Mouse (Mus musculus) hindlimb bud, embryonic 11.5 days (tissue): ENCODE data around the gene Rasgef1a.
A peak's percentile ranks its signal among the peaks of the same experiment; 100 is the strongest.

Experiments used
- DNase-seq: peaks from one replicate; pipeline ENCODE4 v3.0.0-alpha.2; 2012; ENCODE audit warnings: low read depth, low spot score; ENCODE audit errors: extremely low spot score

Gene Rasgef1a

DNA sequence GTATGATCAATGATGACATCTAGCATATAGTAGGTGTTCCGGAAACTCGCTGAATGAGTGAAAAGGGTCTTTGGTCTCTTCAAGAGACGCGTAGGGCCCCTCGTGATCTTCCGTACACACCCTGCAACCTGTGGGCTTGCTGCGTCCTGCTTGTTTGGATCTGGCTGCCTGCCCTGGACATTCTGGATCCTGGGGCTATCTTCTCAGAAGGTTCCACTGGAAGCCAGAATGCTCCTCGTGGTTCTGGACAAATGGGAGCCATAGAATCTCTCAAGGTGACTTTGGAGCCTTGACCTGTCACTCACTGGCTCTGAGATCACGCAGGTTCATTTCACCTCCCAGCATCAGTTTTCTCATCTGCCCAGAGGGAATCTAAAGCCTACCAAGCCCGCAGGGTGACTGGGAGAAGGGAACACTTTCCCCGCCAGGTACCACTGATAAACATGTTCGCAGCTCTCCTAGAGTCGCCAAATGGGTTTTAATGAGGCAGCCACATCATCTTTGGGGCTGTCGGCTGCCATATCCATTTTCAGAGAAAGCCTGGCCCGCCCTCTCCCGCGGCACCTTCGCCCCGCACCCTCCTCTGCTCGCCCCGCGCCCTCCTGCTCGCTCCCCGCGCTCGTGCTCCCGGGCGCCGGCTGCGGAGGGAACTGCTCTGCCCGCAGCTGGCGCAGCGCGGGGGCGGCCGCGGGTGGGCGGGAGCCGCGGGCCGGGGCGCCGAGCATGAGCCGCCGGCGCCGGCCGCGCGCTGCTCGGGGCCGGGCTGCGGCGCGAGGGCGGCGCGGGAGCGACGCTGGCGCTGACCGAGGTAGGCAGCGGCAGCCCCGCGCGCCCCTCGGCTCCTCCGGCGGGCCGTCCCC lies at the start of gene Rasgef1a:
TSS of gene Rasgef1a (plus strand) at position 683 of the 860 bp plus-strand sequence.
- DNase-seq, result no peak

- no peak for DNase-seq
These were observed 48.0 kb upstream of the Rasgef1a start for GRCm38 (mm10) chr6:117963201-117963600.

DNA sequence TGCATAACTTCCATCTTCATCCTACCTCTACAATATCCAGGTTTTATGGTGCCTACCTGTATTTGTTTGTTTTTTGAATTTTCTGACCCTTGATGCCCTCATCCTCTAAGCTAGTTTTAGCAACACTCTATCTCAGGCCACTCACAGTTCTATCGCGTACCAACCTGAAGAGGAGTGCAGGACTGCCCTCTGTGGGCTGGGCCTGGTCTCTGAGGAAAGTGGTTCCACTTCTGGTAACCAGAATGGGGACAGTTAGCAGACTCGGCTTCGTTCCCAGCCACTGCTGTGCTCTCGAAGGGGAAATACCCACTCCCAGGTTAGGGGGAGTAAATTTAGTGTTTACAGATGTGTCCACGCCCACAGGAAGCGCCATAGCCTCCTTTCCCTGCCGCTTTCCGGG lies 44.5 kb upstream of the Rasgef1a start:
- no peak for DNase-seq

GRCm38 (mm10) chr6:117987173-117987572 lies 24.1 kb upstream of the Rasgef1a start:
- no peak for DNase-seq

DNA sequence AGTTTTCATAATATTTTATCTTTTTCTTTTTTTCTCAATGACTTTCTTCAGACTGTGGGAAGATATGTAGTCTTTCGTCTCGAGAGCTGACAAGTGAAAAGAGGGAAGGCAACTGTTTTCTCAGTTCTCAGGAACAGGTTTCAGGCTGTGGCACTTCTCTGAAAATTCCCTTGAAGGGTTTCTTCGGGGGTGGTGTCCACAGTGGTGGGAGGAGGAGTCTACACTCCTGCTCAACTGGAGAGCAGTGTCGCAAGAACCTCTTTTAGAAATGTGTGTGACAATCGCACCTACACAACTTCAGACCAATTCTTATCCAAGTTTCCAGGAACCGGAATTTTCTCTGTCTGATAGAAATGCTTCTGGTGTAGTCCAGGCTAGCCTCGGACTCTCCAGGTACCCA lies 22.0 kb upstream of the Rasgef1a start:
- DNase-seq, result no peak

- no peak for DNase-seq
These were observed 20.6 kb upstream of the Rasgef1a start for GRCm38 (mm10) chr6:117990649-117991048.

GRCm38 (mm10) chr6:117991297-117991696 lies 19.9 kb upstream of the Rasgef1a start:
- no peak for DNase-seq

- no peak for DNase-seq
These were observed 19.3 kb upstream of the Rasgef1a start for GRCm38 (mm10) chr6:117991928-117992327.

DNA sequence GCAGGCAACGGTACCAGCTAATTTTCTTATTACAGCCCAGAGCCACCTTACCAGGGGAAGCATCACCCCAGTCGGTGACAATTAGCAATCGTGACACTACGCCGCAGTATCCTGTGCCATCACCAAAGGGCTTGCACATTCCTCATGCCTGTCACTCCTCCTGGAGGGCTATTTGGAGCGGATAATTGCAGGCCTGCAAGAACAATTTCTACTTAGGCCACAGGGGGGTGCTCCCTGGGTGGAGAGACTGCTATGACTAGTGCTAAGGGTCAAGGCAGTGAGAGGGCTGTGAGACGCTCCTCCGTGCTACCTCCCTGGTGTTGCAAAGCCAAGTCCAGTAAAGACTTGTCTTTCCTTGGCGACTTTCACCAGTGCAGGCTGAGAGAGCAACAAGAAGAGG lies 16.1 kb upstream of the Rasgef1a start:
- DNase-seq, result no peak

DNA sequence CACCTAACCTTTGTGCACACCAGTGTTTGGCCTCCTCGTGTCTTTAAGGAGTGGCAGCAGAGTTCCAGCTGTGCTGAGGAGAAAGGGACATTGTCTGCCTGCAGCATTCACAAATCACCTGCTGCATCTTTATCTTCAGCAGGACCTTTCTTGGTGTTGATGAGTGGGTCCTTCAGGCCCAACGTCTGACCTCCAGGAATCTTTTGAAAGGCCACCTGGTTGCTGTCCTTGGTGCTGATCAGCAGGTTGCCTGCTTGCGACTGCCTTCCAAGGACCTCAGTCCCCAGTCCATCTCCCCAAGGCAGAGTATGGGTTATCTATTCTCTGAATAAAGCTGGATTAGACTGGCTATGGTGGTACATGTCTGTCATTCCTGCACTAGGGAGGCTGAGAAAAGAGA lies 10.0 kb upstream of the Rasgef1a start:
- DNase-seq, result peak; percentile 22

DNA sequence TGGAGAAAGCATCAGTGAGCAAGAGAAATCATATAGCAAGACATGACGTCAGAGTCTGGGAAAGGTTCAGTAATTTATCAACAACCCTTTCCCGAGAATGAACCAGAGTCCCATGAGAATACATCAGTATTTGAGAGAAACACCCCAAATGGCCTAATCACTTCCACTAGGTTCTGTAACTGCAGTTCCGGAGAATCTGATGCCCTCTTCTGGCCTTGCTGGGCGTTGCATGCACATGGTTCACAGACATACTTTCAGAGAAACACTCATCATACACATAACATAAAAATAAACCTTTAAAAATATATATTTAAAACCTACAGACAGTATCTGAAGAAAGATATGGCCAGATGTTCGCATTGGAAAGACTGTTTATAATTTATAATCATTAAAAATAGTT lies 3.9 kb upstream of the Rasgef1a start:
- no peak for DNase-seq

- no peak for DNase-seq
These were observed 3.2 kb upstream of the Rasgef1a start for GRCm38 (mm10) chr6:118007843-118008539.

GRCm38 (mm10) chr6:118010256-118010655 lies 982 bp upstream of the Rasgef1a start:
- DNase-seq, result no peak

DNA sequence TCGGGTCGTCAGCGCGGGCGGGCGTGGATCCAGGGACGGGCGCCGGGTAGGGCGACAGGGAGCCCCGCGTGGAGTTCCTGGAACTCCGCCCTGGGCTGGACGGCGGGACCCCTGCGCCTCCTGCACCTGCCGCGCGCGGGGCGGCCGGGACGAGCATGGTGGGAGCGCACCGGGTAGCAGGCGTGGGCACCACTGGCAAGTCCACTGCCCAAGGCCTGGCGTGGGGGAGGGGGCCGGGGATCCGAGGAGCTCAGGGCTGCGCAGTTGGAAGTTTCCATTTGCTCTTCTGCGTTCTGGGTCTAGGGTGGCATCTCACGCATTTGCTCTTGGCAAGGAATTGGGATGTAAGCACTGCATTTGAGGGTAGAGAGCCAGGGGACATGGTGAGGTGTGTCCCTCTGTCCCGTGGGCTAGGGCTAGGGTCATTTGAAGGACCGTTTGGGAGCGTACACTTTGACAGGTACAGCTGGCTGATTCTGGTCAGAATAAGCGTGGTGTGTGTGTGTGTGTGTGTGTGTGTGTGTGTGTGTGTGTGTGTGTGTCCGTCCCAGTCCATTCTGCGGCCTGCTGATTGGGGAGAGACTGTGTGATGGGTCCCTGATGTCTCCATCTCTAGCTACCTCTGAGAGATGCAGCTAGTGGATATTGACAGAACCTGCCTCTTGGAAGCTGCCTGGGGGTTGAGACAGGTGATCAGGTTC lies 528 bp downstream of the Rasgef1a start:
- no peak for DNase-seq

DNA sequence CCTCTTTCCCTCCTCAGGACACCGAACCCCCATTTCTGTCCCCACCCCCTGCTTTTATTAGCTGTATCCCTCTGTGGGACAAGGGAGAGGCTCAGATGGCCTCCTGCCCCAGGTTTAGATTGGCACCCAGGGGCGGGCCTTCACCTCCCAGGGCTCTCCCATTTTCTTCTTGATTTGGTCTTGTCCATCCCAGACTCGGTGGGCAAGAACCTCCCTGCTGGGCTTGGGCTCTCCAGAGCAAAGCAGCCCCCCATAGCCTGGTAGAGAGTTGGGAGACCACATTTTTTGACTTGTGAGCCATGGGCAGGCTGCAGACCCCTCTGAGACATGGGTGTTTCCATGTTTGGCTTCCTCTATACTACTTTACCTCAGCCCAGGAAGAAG lies 1.1 kb downstream of the Rasgef1a start:
- DNase-seq, result no peak

DNA sequence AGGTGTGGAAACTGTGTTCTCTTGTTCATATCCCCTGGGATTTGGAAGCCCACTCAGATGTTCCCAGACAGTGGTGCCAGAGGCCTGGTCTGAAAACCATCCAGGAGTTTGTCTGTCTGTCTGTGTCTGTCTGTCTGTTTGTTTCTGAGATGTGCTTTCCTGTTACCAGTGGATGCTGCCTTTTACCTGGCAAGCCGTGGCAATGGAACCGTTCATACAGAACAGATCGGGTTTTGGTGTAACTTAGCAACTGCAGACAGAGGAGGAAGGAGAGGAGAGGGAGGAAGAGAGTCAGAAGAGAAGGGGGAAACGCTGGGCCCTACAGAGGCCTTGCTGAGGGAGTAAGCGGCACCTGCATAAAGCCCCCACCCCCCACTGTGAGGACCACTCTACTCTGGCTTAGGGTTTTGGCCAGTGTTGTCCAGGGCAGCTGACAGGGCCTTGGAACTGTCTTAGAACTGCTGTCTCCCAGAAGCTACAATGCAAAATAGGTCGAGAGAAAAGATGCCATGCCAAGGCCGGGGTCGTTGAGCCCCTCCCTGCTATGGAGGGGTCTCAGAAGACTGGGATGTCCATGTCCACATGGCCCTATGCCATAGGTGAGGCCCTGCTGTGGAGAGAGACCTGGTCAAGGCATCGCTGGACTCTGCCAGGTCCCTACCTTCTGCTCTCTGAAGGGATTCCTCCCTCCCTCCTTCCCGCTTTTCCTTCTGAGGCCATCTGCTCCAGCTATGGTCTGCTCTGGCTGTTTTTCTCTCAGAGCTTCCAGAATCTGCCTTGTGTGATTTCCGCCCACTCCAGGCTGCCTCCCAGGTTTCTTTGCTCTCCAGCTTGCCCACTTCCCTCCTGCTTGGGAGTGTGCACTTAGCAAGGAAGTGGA lies 2.0 kb downstream of the Rasgef1a start:
- DNase-seq, result no peak

GRCm38 (mm10) chr6:118014881-118015280 lies 3.6 kb downstream of the Rasgef1a start:
- no peak for DNase-seq

DNA sequence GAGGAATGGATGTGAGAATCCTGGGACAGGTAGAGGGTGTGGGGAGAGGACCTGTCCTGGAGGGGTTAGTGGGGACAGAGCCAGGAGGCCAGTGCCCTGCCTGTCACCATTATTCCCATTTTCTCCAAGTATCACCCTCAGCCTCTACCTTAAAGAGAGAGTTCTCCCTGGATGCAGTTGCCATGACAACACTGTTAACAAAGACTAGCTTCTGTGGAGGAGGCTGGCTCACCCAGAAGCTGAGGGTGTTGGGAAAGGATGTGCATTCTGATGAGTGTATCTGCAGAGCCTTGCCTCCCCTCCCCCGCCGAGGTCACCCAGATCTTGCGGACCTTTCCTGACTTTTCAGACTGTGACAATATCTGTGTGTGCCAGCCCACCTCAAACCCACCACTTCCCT lies 4.7 kb downstream of the Rasgef1a start:
- no peak for DNase-seq

GRCm38 (mm10) chr6:118018666-118019065 lies 7.4 kb downstream of the Rasgef1a start:
- no peak for DNase-seq

DNA sequence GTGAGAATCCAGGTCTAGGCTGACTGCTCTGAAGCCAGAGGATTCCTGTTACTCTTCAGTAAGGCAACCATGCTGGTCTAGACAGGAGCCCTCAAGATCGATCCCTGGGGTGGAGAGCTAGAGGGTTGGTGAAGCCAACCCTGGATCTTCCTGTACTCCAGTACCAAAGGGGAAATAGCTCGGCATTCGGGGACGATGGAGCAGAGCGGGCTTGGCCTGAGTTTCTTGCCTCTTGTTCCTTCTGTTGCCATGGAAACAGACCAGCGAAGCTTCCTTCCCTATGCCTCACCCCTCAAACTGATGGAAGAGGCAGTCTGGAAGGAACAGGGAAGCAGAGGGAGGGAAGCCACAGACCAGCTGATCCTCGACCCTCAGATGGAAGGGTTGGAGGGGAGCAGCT lies 8.3 kb downstream of the Rasgef1a start:
- DNase-seq, result no peak
